Mouse (Mus musculus) spleen, postnatal 36 days (tissue): ENCODE data around the gene Tac4.

ENCODE experiments used
- DNase-seq, 2 experiments: peaks; one replicate each; pipeline ENCODE4 v3.0.0; 2022; ENCODE audit warnings: low spot score in 2 of 2, mixed read lengths in 1 of 2

The Tac4 gene

DNA sequence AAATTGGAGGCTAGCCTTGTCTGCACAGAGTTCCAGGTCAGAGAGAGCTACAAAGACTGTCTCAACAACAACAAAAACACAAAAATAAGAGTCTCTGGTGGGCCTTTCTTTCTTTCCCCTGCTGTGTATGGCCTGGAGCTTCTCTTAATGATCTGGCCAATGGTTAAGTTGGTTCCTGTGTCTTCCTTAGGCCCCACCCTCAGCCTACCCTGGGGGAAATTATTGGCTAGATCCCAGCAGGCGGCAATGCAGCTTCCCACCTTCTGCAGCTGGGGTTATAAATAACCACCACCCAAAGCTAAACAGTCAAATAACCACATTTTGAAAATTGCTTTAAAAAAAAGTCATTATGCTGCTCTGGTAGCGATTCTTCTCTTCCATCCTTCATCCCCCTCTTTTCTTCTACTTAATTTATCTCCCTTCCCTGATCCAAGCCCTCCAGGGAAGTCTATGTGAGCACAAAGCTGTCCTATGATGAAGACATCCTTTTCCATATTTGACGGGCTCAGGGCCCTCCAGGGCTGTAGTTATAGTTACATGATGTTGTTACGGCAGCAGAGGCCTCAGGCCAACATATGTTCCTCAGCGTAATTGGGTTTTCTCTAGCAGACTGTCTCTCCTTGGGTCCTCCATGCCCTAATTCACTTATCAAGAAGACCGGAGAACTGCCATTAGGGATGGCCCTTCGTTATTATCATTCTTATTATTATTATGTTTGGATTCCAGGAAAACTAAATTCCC, 54.1 kb downstream of the Tac4 start:
- no peak for DNase-seq

DNA sequence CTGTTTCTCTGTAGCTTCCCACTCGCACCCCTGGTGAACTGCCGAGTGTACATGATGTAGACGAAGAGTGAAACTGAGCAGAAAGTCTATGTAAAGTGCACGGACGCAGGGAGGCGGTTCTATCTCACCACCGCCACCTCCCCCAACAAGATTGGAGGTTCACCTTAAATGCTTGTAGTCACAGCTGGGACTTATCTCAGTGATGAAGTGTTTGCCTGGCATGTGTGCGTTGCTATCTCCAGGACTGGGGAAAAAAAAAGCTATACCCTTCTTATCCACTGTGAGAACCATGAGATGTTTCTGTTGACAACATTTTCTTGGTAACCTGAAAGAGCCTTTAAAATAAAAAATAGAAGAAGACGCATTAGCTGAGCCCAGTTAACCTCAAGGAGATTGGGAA, 56.8 kb downstream of the Tac4 start:
- DNase-seq: peak; percentile 30 to 48
